16 mouse cellular contexts compared by ENCODE assay signal in the genomic region with DNA sequence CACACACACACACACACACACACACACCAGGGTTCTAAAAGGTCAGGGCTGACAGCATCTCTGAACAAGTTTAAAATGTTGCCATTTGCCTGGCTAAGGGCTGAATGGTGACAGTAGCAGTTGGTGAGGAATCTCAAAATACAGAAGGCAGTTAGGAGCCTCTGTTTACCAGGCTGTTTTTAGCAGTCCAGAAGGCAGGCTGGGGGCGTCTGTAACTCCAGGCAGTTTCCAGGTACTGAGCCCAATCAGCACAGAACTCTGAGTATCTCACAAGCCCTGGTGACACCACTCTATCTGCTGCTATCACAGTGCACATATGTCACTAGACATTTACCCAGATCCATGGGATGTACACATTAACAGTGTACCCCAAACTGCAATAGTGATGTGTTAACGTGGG. TPM values are rescaled to one million over a fixed set of nuclear protein-coding genes. Genes with fewer than 3 reads are reported as not detected.
A peak's percentile ranks its signal among the peaks of the same experiment; 100 is the strongest.
DNase-seq lines count a peak whose midpoint lies in the region; ATAC-seq lines count a peak whose summit lies in the region.
"Had no signal": no experiment of that assay in that cellular context is flagged by ENCODE, and none has a peak within 500 bp of the region (broad histone marks: within the 10 kb centered on the region; RNA-seq: fewer than 3 reads in every experiment).

No protein-coding gene starts in this region.

- H3K4me1 ChIP-seq in forebrain, embryonic 15.5 days = peaks cover 6% of the 10 kb centered on the region; the same call in 1 of the 2 replicates
- no peaks in the 10 kb centered on the region for H3K4me1 ChIP-seq in forebrain, embryonic 10.5 days
- H3K4me1 ChIP-seq: heart, embryonic 12.5 days; hindbrain, embryonic 10.5 days; limb, embryonic 15.5 days; neural tube, embryonic 15.5 days had no signal

- WGBS in forebrain, embryonic 15.5 days = 70% methylated on average over 2 of the region's 2 CpGs
- 83% methylated on average over 2 of the region's 2 CpGs for WGBS in forebrain, embryonic 10.5 days

- no peaks in the 10 kb centered on the region for H3K27me3 ChIP-seq in forebrain, embryonic 15.5 days
- no peaks in the 10 kb centered on the region for H3K27me3 ChIP-seq in forebrain, embryonic 10.5 days (ENCODE audit: poor library complexity, severe bottlenecking)
- H3K27me3 ChIP-seq: heart, embryonic 12.5 days; limb, embryonic 15.5 days; neural tube, embryonic 15.5 days had no signal

- no peaks in the 10 kb centered on the region for H3K36me3 ChIP-seq in forebrain, embryonic 15.5 days
- no peaks in the 10 kb centered on the region for H3K36me3 ChIP-seq in forebrain, embryonic 10.5 days (replicated peaks)
- H3K36me3 ChIP-seq: heart, embryonic 12.5 days; hindbrain, embryonic 10.5 days; limb, embryonic 15.5 days; neural tube, embryonic 15.5 days had no signal

- peak; percentile 73 for ATAC-seq in forebrain, embryonic 15.5 days (replicated peaks)
- no peak for ATAC-seq in erythroblast, adult 5-6 weeks (replicated peaks; ENCODE audit: low FRiP score, poor library complexity, severe bottlenecking)

- H3K27ac ChIP-seq in forebrain, embryonic 15.5 days (replicated peaks) = no peak overlapping the region
- no peak overlapping the region for H3K27ac ChIP-seq in forebrain, embryonic 10.5 days
- H3K27ac ChIP-seq: hindbrain, embryonic 10.5 days; limb, embryonic 15.5 days; neural tube, embryonic 15.5 days had no signal

- DNase-seq in forebrain, embryonic 10.5 days (ENCODE audit: extremely low spot score, low spot score) = no peak
- DNase-seq in frontal cortex, postnatal 36 days (ENCODE audit: low spot score in 2 of 2) = peak; percentile 77 to 93
- DNase-seq in left cerebral cortex, adult 18-20 months (ENCODE audit: low spot score in 2 of 2) = peak; percentile 70 to 82
- peak; percentile 75 for DNase-seq in right cerebral cortex, postnatal 25 days
- DNase-seq in thymus, postnatal 14 days = no peak
- no peak for DNase-seq in kidney, postnatal 14 days
- DNase-seq: cerebellum, adult 18-20 months; gastrocnemius, postnatal 36 days; kidney, postnatal 10 days; lung, adult 18-20 months had no signal

- no peak overlapping the region for H3K9ac ChIP-seq in forebrain, embryonic 15.5 days (replicated peaks)
- H3K9ac ChIP-seq: heart, embryonic 12.5 days; limb, embryonic 15.5 days; neural tube, embryonic 15.5 days had no signal

- H3K4me3 ChIP-seq in forebrain, embryonic 15.5 days = no peak overlapping the region
- no peak overlapping the region for H3K4me3 ChIP-seq in forebrain, embryonic 10.5 days
- H3K4me3 ChIP-seq: heart, embryonic 12.5 days; hindbrain, embryonic 10.5 days; limb, embryonic 15.5 days; neural tube, embryonic 15.5 days had no signal

- no peaks in the 10 kb centered on the region for H3K9me3 ChIP-seq in forebrain, embryonic 15.5 days
- no peaks in the 10 kb centered on the region for H3K9me3 ChIP-seq in forebrain, embryonic 10.5 days
- H3K9me3 ChIP-seq: hindbrain, embryonic 10.5 days; limb, embryonic 15.5 days; neural tube, embryonic 15.5 days had no signal

- no peak overlapping the region for H3K4me2 ChIP-seq in forebrain, embryonic 15.5 days (replicated peaks)
- H3K4me2 ChIP-seq: heart, embryonic 12.5 days; limb, embryonic 15.5 days; neural tube, embryonic 15.5 days had no signal

RNA-seq across cellular contexts. Expression of a gene that starts 19.1 kb away (rescaled TPM):
- 5.9 and 6.5 TPM in 2 replicates for polyA plus RNA-seq in forebrain, embryonic 15.5 days (2015; fragmentation: Nextera tagmentation; extraction: Ambion mirVana)
- 1.2 and 1.4 TPM in 2 replicates for polyA plus RNA-seq in forebrain, embryonic 10.5 days (2016; fragmentation: Nextera tagmentation; extraction: Ambion mirVana)
- total RNA-seq in left cerebral cortex, adult 18-20 months (2021) = 10 to 100 TPM; 57.4 to 57.5 TPM
- total RNA-seq in erythroblast, adult 5-6 weeks (2015; ENCODE audit: low replicate concordance) = not detected in 2 replicates
- total RNA-seq in erythroblast, adult 5-6 weeks (2017; ENCODE audit: low replicate concordance) = not detected in 2 replicates

Comparison
In these comparisons a context has a peak if more than half of its experiments do, and no peak if none do; other contexts are left out.
1. DNase-seq: peak in frontal cortex, postnatal 36 days (2 of 2), left cerebral cortex, adult 18-20 months (2 of 2) and right cerebral cortex, postnatal 25 days (single experiment); none in forebrain, embryonic 10.5 days (single experiment), thymus, postnatal 14 days (single experiment) and kidney, postnatal 14 days (single experiment).
2. RNA of a gene that starts 19.1 kb away (total RNA-seq): 57.4 to 57.5 TPM in left cerebral cortex, adult 18-20 months; not detected in erythroblast, adult 5-6 weeks; every median in the first group is over 10 times any median in the second.